Mouse (Mus musculus) adrenal gland, adult 8-10 months (tissue): ENCODE results near the gene Tshz2. TPM values are rescaled to one million over a fixed set of nuclear protein-coding genes. Genes with fewer than 3 reads are reported as not detected.
"Not testable (repeated sequence)": the region's sequence is repeated elsewhere in the genome, so short reads cannot be mapped to it uniquely, and the experiment has no call there.

Experiments
- DNase-seq: peaks from one replicate; pipeline ENCODE4 v3.0.0; 2022
- total RNA-seq, 4 experiments: library from RNA; stranded (reverse); gene quantifications; 2 replicates each; pipeline ENCODE4 v1.2.4; 2022

Tshz2 gene
- total RNA-seq, 4 experiments from 2014 or later: 40.4 to 58.6 (median 47.5) TPM

DNA sequence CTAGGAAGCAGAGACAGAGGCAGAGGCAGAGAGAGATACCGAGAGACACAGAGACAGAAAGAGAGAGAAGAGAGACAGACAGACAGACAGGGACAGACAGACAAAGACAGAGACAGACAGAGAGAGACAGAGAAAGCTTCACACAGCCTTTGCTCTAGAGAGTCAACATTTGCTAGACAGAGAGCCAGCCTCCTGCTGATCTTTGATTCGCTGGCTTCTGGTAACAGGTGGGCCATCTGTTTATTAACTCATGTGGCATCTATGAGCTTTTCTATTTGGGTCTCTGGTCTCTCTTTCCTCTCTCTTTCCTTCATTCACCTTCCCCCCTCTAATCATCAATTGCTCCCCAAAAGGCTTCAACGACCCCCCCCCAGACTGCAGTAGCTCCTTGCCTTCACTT, 181.5 kb downstream of the Tshz2 start:
- DNase-seq: no peak

DNA sequence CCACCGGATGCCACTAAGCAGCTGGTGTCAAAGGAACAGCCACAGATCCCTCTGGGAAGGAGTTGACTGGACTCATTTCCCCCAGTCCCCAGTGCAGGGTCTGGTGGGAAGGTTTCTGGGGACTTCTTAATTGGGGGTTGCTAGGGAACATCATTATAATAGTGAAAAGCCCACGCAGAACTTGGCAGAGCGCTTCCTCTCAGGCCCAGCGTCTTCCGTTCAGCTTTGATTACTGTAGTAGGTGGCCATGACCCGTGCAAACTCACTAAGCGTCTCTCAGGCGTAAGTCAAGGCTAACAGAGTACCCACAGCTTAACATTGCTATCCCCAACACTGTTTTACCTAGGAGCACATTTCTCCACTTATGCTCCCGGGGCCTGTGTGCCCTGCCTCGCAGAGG, 181.9 kb downstream of the Tshz2 start:
- no peak for DNase-seq

- peak; percentile 57 for DNase-seq
Observed at GRCm38 (mm10) chr2:169821021-169821441, 188.2 kb downstream of the Tshz2 start.

DNA sequence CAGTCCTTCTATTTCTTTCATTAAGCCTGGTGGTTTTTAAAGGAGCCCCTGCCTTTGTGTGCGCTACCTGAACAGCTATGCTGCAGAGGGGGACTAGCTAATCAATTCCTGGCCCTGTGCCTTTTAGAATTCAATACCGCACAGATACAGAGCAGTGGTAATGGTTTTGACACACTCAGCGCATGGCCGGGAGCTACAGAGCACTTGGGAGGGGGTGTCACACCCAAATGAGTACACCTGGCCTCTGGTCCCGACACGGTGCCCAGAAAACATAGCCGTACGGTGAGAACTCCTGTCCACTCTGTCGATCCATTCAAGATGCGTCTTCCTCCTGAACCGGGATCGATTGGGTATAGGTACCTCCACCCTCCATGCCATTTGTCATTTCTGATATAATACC, 193.1 kb downstream of the Tshz2 start:
- no peak for DNase-seq

DNA sequence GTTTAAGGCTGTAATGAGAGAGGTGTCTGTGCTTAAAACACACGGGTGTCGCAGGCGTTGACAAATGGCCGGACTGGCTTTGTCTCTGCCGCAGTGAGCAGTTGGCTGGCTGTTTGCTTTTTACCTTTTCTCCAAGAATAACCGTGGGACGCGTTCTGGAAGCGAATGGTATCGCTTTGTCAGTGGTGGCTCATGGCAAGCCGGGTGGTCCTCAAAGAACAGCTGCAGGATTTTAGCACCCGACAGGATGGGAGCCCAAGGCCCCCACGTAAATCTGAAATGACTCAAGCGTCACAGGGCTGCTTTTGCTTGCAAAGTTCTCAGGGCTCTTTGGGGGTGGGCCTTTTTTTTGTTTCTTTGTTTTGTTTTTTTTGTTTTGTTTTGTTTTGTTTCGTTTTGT, 193.5 kb downstream of the Tshz2 start:
- no peak for DNase-seq

DNA sequence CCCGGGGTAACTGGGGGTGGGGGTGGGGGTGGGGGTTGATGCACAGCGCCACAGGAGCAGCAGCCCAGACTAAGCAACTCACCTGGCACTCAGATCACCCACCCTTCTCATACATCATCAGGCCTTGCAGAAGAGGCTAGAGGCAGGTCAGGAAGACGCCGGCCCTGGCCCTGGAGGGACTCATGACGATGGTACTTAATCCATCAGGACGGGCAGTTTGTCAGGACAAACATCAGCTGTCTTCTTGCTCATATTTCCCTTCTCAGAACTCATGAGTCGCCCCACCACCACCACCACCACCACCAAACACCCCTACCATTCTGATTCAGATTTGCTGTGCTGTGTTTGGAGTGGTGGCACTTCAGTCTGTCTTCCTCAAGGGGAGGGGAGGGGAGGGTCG, 194.0 kb downstream of the Tshz2 start:
- DNase-seq: no peak

GRCm38 (mm10) chr2:169832184-169832583, 199.4 kb downstream of the Tshz2 start:
- no peak for DNase-seq

DNA sequence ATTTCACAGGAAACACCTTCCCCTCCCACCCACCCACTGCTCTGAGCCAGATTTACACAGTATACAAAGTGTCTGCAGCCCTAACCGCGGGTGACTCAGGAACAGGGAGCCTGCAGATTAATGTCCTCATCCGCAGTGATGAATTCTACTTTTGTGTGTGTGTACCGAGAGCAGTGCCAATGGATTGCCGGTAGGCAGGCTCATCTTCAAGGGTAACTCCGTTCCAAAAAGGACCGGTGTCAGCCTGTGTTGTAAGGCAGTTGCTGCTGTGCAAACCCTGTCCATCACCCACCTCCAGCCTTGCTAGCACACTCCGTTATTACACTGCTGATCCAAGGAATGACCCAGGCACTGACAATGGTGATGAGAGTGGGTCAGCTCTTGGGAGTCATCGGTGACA, 200.8 kb downstream of the Tshz2 start:
- peak; percentile 24 for DNase-seq

DNA sequence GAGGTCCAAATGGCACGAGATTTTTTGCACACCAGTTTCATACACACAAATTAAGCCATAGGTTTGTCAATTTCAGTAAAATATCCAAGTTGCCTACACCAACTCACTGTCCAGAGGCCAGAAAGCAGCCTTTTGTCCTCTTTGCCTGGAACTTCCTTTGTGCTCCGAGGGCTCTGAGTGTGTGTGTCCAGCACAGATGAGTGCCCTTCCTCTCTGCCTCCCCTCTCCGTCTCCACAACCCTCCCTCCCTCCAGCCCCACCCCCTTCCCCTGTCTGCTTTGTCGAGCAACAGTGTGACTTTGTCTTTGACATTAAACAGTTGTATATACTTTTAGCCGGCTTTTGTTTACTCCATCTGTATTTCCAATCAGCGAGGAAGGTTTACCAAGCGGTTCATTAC, 201.8 kb downstream of the Tshz2 start:
- no peak for DNase-seq

DNA sequence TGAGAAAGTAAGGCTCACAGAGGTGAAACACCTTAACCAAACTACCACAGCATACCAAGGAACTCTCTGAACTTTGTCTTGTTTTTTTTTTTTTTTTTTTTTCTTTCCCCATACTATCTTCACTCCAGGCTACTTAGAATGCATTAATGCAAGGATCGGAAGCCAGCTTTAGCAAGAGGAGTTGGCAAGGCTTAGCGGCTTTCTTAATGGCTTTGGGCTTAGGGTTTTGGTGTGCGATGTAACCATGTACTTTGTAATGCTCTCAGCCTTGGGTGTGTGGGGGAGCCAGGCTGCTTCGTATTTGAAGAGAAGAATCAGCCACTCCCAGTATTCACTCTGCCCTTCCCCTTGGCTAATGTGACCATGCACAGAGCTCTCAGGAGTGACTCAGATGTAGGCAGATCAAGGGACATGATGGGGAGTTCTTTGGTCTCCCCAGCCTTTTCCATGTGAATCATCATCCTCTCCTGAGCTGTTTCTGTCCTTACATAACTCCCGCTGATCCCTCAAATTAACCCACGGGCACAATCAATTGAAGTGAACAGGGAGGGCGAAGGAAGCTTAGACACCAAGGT, 204.3 kb downstream of the Tshz2 start:
- peak; percentile 39 for DNase-seq

DNA sequence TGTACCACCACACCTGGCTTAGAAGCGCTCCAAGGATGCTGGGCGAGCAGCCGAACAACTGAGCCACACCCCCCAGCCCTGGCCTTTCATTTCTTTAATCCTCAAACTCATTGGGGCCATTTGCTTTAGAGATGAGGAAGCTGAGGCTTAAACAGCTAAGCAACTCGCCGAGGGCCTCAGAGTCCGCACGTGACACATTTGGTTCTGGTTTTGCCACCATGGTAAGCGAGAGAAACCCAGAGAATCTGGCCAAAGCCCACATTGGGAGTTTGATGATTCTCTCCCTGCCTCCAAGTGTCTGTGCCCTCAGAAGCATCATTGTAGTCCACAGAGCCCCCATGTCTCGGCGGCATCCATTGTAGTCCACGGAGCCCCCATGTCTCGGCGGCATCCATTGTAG, 205.7 kb downstream of the Tshz2 start:
- DNase-seq: no peak

DNA sequence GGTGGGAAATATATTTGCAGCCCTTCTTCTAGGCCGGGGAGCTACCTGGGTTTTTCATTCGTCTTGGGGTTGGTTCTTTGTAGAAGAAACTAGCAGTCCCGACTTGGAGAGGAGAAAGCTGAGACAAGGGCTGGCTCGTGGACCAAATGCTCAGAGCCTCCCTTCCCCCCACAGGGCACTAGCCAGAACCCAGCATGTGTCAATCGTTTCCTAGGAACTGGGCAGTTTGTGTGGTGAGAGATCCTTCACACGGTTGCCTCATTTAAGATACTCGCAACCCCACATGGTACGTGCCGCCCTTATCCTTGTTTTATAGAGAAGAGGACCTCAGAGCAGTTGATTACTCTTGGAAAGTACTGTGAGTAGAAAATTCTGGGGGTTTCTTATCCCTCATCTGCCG, 208.6 kb downstream of the Tshz2 start:
- no peak for DNase-seq

- DNase-seq: no peak
Observed at GRCm38 (mm10) chr2:169842494-169842893, 209.7 kb downstream of the Tshz2 start.

- DNase-seq: no peak
Observed at GRCm38 (mm10) chr2:169843553-169843952, 210.7 kb downstream of the Tshz2 start.

- DNase-seq: peak; percentile 12
Observed at GRCm38 (mm10) chr2:169849077-169849476, 216.3 kb downstream of the Tshz2 start.

- no peak for DNase-seq
Observed at GRCm38 (mm10) chr2:169849541-169849940, 216.7 kb downstream of the Tshz2 start.

DNA sequence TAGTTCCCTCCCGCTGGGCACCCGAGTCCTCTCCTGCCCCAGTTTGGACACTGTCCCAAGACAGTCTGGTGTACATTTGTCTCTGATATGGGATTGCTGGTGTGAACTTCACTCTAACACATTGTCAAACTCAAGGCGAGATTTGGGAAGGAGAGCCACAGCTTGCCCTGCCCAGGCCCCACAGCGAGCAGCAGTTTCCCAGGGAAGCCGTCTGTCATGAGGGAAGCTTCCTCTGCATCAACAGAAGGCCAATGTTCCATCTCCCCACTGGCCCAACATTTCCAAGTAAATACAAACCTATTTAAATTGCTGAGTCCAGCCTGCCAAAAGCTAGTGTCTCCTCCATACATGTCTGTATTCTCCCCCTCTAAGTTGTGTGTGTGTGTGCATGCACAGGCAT, 218.8 kb downstream of the Tshz2 start:
- no peak for DNase-seq

- DNase-seq: no peak
Observed at GRCm38 (mm10) chr2:169854491-169854890, 221.7 kb downstream of the Tshz2 start.

DNA sequence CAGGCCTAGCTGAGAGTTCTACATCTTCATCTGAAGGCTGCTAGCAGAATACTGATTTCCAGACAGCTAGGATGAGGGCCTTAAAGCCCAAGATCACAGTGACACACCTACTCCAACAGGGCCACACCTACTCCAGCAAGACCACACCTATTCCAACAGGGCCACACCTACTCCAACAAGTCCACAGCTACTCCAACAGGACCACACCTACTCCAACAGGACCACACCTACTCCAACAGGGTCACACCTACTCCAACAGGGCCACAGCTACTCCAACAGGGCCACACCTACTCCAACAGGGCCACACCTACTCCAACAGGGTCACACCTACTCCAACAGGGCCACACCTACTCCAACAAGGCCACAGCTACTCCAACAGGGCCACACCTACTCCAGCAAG, 224.2 kb downstream of the Tshz2 start:
- not testable (repeated sequence) for DNase-seq

DNA sequence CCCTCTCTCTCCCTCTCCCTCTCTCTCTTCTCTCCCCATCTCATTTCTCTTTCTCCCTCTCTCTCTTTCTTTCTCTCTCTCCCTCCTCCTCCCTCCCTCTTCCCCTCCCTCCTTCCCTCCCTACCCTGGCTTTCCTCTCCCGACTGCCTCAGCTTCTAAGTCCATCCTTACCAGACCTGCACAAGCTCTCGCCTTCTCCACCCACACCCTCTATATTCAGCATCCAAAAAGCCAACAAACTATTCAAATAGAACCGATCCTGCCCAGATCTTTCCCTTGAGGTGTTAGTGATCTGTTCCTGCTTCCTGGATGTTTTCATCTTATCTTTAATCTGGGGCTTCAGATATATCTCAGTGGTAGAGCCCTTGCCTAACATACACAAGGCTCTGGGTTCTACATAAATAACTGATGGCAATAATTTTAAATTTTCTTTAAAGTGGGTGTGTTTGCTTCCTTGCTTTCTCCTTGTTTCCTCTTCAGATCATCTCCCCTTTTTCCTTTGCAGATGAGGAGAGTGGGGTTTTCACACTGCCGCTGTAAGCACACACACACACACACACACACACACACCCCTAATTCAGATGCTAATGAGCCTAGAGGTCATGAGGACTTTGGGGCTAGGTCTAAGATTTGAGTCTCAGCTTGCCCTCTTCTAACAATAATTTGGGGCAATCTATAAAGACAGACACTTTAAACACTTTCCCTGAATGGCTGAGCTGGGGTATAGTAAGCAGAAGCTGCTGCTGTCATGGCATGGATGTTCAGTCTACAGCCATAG, 226.5 kb downstream of the Tshz2 start:
- DNase-seq: no peak

- DNase-seq: no peak
Observed at GRCm38 (mm10) chr2:169860895-169861294, 228.1 kb downstream of the Tshz2 start.

- DNase-seq: no peak
Observed at GRCm38 (mm10) chr2:169862701-169863100, 229.9 kb downstream of the Tshz2 start.

- no peak for DNase-seq
Observed at GRCm38 (mm10) chr2:169869468-169869867, 236.7 kb downstream of the Tshz2 start.

DNA sequence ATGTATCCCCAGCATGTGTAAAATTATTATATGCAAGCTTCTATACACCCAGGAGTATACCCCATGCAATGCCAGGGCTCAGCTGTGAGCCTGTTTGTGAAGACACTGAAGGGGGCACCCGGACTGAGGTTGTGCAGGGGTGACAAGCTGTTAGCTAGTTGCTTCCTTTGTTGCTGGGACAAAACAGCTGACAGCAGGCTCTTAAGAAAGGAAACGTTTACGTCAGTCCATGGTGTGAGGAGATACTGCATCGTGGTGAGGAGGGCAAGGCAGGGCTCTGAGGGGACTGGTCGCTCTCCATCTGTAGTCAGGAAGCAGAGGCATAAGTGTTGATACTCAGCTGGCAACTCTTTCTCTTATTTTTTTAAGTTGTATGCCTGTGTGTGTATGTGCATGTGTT, 237.7 kb downstream of the Tshz2 start:
- DNase-seq: no peak
